Mouse (Mus musculus): ENCODE measurements at regions not wholly inside any gene's neighbourhood (a gene's known extent, or its start where the extent isn't known, plus 50 kb on each side); places are given as distances from the start of the nearest gene placed in this dataset.
A peak's percentile ranks its signal among the peaks of the same experiment; 100 is the strongest.

DNA sequence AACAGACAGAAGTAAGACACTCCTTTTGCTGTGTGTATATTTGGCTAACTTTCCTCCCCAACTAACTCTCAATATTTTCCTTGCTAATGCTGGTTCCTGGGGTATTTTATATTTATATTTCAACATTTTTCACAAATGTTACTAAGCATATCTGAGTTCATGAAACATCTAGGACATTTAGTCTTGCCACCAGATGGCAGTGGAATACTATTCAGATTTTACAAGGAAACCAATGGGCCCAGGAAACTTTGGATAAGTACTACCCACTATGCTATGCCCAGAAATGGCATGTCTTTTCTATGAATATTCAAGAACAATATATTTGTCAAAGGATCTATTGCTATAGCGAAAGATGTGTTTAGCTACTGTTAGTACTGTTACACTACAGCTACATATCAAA is 251.1 kb downstream of the Car8 start:
- no peak overlapping the region for H3K4me3 ChIP-seq
- H3K27ac ChIP-seq: no peak overlapping the region
- no peaks in the 10 kb centered on the region for H3K36me3 ChIP-seq
- no peaks in the 10 kb centered on the region for H3K4me1 ChIP-seq
- no peak overlapping the region for H3K4me2 ChIP-seq
- ATAC-seq (ENCODE audit: borderline replicate concordance, extremely low read depth, low FRiP score, low TSS enrichment): no peak
- no peaks in the 10 kb centered on the region for H3K27me3 ChIP-seq
- no peaks in the 10 kb centered on the region for H3K9me3 ChIP-seq
- no peak overlapping the region for H3K9ac ChIP-seq
- 85% methylated on average over 1 of the region's 1 CpGs for WGBS

DNA sequence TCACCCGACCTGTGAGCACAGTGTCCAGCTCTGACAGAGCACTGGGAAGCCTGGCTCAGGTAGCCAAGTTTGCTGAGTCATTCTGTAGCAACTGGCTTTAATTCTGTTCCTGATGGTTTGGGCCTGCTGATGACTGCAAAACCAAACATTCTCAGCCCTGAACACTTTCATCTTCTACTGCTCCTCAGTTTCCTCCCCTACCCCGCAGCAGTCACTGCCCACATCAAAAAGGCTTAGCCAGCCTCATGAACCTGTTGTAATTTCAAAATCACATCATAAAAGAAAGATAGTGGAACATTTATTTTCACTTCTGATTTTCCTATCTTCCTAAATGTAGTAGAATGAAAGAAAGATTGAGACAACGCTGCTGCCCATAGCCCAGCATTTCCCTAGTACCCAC is 251.5 kb downstream of the Car8 start:
- Histone ChIP-seq H3K9ac (no peak overlapping the region), H3K4me3 (no peak overlapping the region), H3K4me1 (no peaks in the 10 kb centered on the region), H3K27me3 (no peaks in the 10 kb centered on the region), H3K9me3 (no peaks in the 10 kb centered on the region), H3K36me3 (no peaks in the 10 kb centered on the region), H3K27ac (no peak overlapping the region), H3K4me2 (no peak overlapping the region)
- ATAC-seq (ENCODE audit: borderline replicate concordance, extremely low read depth, low FRiP score, low TSS enrichment): no peak
- WGBS: 60% methylated on average over 3 of the region's 3 CpGs

DNA sequence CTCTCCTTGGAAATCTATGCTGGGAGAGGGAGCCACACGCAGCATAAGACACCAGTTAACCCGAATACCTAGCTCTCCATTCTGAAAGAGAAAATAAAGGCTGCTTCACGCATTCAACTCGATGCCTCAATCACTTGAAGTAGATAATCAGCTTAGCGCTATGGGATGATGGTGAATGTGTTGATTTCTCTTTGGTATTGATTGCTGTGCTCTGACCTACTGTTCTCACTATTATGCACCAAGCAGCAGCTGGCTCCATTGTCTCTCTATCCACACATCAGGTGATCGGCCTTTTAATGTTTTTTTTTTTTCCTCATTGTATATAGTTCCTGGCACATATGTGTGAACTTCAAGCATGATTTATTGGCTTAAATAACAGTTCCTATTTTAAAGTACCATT is 254.0 kb downstream of the Car8 start:
- H3K4me3 ChIP-seq: no peak overlapping the region
- H3K27me3 ChIP-seq: no peaks in the 10 kb centered on the region
- H3K4me2 ChIP-seq: no peak overlapping the region
- WGBS: 78% methylated on average over 6 of the region's 6 CpGs
- H3K36me3 ChIP-seq: no peaks in the 10 kb centered on the region
- no peak for ATAC-seq (ENCODE audit: borderline replicate concordance, extremely low read depth, low FRiP score, low TSS enrichment)
- H3K4me1 ChIP-seq: no peaks in the 10 kb centered on the region
- no peak overlapping the region for H3K27ac ChIP-seq
- H3K9me3 ChIP-seq: no peaks in the 10 kb centered on the region
- no peak overlapping the region for H3K9ac ChIP-seq

DNA sequence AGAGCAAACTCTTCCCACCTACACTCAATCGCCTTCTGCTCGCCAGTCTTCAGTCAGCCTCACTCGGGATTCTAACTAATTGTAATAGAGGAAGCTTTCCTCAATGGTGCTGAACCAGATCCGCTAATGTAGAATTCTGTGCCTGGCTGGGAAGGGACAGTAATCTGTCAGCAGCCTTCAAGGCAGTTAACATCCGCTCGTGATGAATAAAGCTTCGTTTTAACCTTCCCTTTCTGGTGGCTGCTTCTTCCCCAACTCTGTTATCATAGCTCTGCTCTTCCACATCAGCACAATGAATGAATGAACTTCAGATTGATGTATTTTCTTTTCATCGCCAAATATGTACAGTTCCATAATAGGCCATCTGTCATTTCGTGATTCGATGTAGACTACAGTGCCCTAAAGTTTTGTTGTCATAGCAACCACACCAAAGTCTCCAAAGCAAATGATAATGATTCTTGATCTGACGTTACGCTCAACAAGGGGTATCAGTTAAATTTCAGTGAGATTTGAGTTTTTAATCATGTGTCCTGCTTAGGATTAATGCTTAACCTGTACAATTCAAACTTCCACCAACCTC is 259.0 kb downstream of the Car8 start:
- Histone ChIP-seq H3K36me3 (no peaks in the 10 kb centered on the region), H3K4me1 (no peaks in the 10 kb centered on the region), H3K4me3 (no peak overlapping the region), H3K9ac (no peak overlapping the region), H3K27me3 (no peaks in the 10 kb centered on the region), H3K9me3 (no peaks in the 10 kb centered on the region), H3K27ac (no peak overlapping the region), H3K4me2 (no peak overlapping the region)
- ATAC-seq (ENCODE audit: borderline replicate concordance, extremely low read depth, low FRiP score, low TSS enrichment): no peak
- WGBS: 70% methylated on average over 12 of the region's 12 CpGs

DNA sequence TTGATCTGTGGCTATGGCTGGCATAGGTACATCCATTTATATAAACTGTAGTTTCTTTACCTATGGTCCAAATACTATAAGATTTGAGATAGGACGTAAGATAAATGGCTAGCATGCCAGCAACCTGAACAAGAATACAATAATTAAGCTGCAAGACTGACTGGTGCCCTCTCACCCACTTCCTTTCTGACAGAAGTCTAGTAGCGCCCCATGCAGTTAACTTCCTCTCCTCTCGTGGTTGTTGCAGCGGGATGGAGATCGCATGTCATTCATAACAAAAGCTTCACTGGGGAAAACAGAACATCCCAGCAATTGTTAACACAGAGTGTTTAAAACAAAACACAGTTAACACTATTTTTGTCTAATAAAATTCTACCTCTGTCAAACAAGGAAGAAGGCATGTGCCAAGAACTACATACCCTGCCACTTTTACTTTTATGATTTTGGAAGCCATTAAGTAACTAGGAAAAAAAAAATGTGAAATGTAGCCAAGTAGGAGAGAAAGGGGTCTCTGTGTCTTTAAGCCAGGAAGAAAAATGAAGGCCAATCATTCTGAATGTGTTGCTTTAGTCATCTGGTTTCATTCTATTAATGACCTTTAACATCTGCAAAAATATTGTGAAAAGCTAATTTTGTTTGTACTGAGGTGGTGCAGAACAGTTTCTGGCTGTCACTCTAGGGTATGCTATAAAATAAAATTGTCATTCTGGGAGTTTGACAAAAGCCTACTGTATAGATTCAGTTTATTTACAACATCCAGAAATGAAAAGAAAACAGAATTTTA is 261.0 kb downstream of the Car8 start:
- no peak for ATAC-seq (ENCODE audit: borderline replicate concordance, extremely low read depth, low FRiP score, low TSS enrichment)
- 62% methylated on average over 5 of the region's 5 CpGs for WGBS
- H3K4me3 ChIP-seq: no peak overlapping the region

DNA sequence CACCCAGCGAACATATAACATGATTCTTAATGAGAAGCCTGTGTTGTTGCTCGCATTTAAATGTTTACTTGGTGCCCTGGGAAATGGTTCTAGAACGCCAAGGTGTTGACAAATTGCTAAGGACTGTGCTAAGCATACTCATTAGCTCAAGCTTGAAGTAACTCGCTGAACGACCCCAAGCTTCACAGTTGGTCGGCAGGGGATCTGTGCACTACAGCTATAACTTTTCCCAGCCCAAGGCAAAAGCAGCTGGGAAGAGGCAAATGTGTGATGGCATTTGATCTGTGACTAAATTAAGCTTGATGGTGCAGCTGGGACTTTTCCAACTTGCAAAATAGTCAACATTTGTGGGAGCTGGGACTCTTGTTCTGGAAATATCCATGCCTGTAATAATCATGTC is 268.6 kb downstream of the Car8 start:
- WGBS: 52% methylated on average over 6 of the region's 6 CpGs
- H3K4me2 ChIP-seq: no peak overlapping the region
- H3K9me3 ChIP-seq: no peaks in the 10 kb centered on the region
- no peaks in the 10 kb centered on the region for H3K36me3 ChIP-seq
- no peak for ATAC-seq (ENCODE audit: borderline replicate concordance, extremely low read depth, low FRiP score, low TSS enrichment)
- no peak overlapping the region for H3K27ac ChIP-seq
- H3K9ac ChIP-seq: no peak overlapping the region
- H3K4me1 ChIP-seq: no peaks in the 10 kb centered on the region
- H3K4me3 ChIP-seq: no peak overlapping the region
- H3K27me3 ChIP-seq: no peaks in the 10 kb centered on the region

More for the DNA sequence above, 261.0 kb downstream of the Car8 start:
- no peaks in the 10 kb centered on the region for H3K27me3 ChIP-seq
- no peaks in the 10 kb centered on the region for H3K4me1 ChIP-seq
- no peak overlapping the region for H3K4me2 ChIP-seq
- H3K36me3 ChIP-seq: no peaks in the 10 kb centered on the region
- no peak overlapping the region for H3K9ac ChIP-seq
- no peak overlapping the region for H3K27ac ChIP-seq
- no peaks in the 10 kb centered on the region for H3K9me3 ChIP-seq

DNA sequence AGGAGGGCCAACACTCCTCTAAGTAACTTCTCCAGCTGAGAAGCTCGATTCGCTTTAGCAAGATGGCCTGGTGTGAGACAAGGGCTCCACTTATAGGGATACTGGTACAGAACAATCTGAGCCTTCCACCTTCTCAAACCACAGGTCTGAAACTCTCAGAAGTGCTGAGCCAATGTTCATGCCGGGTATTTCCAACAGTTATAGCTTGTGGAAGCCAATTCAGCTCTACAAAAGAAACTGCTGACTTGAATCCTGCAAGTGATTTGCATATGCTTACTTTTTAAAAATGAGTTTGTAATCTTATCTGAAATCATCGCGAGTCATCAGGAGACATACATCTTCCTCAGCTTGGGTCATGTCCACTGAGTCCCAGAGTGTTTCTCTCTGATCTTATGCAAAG is 273.2 kb downstream of the Car8 start:
- H3K4me3 ChIP-seq: no peak overlapping the region
- H3K27me3 ChIP-seq: no peaks in the 10 kb centered on the region
- H3K9me3 ChIP-seq: no peaks in the 10 kb centered on the region
- H3K27ac ChIP-seq: no peak overlapping the region
- no peak overlapping the region for H3K4me2 ChIP-seq
- H3K4me1 ChIP-seq: no peaks in the 10 kb centered on the region
- H3K9ac ChIP-seq: no peak overlapping the region
- 88% methylated on average over 5 of the region's 5 CpGs for WGBS
- H3K36me3 ChIP-seq: no peaks in the 10 kb centered on the region
- ATAC-seq (ENCODE audit: borderline replicate concordance, extremely low read depth, low FRiP score, low TSS enrichment): no peak

DNA sequence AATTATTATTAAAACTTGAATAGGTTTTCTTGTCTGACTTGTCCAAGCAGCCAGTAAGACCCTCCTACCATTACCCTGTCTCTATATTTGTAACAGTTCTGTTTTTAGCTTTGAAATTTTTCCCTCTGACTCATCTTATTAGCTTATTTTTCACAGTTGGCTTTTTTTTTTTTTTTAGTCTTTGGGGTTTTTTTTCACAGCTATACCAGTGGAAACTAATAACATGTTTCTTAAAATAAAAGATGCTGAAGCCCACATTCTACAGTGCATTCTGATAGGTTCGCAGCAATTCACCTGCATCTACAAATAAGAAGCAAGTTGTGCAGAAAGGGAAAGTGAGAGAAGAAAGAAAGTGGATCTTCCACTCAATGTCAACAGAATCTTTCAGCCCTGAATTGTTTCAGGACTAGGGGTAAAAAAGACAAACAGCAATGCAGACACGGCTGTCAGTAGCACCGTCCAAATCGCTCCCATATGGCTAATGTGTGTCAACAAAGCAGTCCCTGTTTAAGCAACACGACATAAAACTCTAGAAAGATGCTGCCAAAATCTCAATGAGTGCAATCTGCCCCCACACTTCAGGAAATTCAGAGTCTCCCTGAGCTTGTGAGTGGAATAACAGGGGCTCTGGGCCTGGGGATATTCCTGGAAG is 277.2 kb downstream of the Car8 start:
- no peak overlapping the region for H3K4me3 ChIP-seq
- no peaks in the 10 kb centered on the region for H3K4me1 ChIP-seq
- WGBS: 60% methylated on average over 5 of the region's 5 CpGs
- no peak overlapping the region for H3K4me2 ChIP-seq
- no peaks in the 10 kb centered on the region for H3K9me3 ChIP-seq
- H3K27me3 ChIP-seq: no peaks in the 10 kb centered on the region
- no peak for ATAC-seq (ENCODE audit: borderline replicate concordance, extremely low read depth, low FRiP score, low TSS enrichment)
- no peaks in the 10 kb centered on the region for H3K36me3 ChIP-seq
- H3K27ac ChIP-seq: no peak overlapping the region
- H3K9ac ChIP-seq: no peak overlapping the region

DNA sequence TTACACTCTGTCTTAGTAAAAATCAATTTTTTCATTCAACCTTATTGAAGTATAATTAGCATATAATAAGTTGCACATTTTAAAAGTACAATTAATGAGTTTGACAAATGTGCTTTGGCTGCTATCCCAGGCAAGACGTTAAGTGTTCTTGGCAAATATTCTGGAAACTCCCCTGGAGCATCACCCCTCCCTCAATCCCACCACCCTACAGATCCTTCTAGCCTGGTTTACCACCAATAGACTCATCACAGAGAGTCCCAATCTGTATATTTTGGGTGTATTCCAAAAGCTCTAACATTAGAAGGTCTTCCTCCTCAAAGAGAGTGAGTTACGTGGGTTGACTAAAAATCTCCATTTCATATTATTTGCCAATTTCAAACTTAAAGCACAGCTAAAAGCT is 278.5 kb downstream of the Car8 start:
- Histone ChIP-seq H3K27ac (no peak overlapping the region), H3K4me1 (no peaks in the 10 kb centered on the region), H3K27me3 (no peaks in the 10 kb centered on the region), H3K9ac (no peak overlapping the region), H3K4me2 (no peak overlapping the region), H3K36me3 (no peaks in the 10 kb centered on the region), H3K9me3 (no peaks in the 10 kb centered on the region), H3K4me3 (no peak overlapping the region)
- 46% methylated on average over 2 of the region's 2 CpGs for WGBS
- ATAC-seq (ENCODE audit: borderline replicate concordance, extremely low read depth, low FRiP score, low TSS enrichment): no peak

DNA sequence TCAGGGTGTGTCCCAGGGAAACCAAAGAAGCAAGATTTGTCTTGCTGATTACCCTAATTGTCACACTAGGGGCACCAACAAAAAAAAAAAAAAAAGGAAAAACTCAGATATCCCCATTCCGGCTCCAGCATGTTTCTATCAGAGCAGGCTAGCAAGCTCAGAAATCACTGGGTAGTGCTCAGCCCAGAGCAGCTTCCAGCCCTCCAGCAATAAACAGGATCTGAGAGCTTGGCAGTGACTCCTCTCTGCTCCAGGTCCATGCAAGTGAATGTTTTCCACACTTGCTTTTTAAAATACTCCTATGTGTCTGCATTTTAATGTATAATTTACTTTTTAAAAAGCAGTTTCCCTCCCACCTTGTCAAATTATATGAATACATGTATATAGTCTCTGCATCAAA is 290.8 kb downstream of the Car8 start:
- Histone ChIP-seq H3K9ac (no peak overlapping the region), H3K9me3 (no peaks in the 10 kb centered on the region), H3K36me3 (no peaks in the 10 kb centered on the region), H3K27ac (no peak overlapping the region), H3K4me1 (no peaks in the 10 kb centered on the region), H3K4me2 (no peak overlapping the region), H3K4me3 (no peak overlapping the region), H3K27me3 (no peaks in the 10 kb centered on the region)
- WGBS: 82% methylated on average over 1 of the region's 1 CpGs
- no peak for ATAC-seq (ENCODE audit: borderline replicate concordance, extremely low read depth, low FRiP score, low TSS enrichment)

DNA sequence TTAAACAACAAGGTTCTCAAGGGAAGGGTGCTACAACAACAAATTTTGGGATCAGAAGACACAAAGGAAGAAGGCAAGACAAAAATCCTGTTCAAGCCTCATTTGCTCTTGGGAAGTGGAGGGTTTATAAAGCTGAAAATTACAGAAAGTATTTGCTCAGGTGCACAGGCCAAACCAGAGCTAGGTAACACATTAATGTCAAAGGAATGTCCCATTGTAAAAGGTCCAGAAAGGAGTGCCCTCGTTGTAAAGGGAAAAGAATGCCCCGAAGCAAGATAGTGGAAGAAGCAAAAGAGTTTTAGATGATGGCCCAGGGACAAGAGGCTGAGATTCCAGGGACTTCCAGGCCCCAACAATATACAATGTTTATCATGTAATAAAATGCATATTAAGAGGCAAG is 317.3 kb downstream of the Car8 start:
- 0 out of 2 replicates have a peak overlapping the region, but pooled peaks have one; percentile 63 for H3K27ac ChIP-seq
- no peak for ATAC-seq (ENCODE audit: borderline replicate concordance, extremely low read depth, low FRiP score, low TSS enrichment)
- no peaks in the 10 kb centered on the region for H3K4me1 ChIP-seq
- no peak overlapping the region for H3K4me2 ChIP-seq
- H3K4me3 ChIP-seq: no peak overlapping the region
- no peaks in the 10 kb centered on the region for H3K36me3 ChIP-seq
- no peaks in the 10 kb centered on the region for H3K9me3 ChIP-seq
- H3K27me3 ChIP-seq: no peaks in the 10 kb centered on the region
- H3K9ac ChIP-seq: no peak overlapping the region
- WGBS: 47% methylated on average over 2 of the region's 2 CpGs

DNA sequence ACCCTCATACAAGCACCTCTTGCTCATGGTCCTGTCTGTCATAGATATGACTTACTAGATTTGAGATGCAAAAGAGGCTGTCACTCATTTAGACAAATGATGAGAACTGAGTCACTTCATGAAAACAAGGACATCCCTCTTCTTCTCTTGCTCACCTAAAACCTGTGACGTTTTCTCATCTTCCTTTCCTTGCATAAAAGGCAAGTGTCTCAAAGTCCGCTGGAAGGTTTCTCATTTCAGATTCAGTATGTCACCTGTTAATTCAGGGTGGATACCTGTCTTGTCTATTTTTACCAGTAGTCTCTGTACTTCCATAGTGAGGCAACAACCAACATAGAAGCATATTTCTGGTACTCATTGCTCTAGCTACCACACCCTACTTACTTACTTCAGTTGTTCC is 325.6 kb downstream of the Car8 start:
- no peak overlapping the region for H3K4me3 ChIP-seq
- no peaks in the 10 kb centered on the region for H3K4me1 ChIP-seq
- H3K27me3 ChIP-seq: no peaks in the 10 kb centered on the region
- H3K4me2 ChIP-seq: no peak overlapping the region
- no peaks in the 10 kb centered on the region for H3K36me3 ChIP-seq
- H3K9ac ChIP-seq: no peak overlapping the region
- ATAC-seq (ENCODE audit: borderline replicate concordance, extremely low read depth, low FRiP score, low TSS enrichment): no peak
- H3K9me3 ChIP-seq: no peaks in the 10 kb centered on the region
- no peak overlapping the region for H3K27ac ChIP-seq
- 82% methylated on average over 2 of the region's 2 CpGs for WGBS

Data from lung, embryonic 15.5 days (tissue).